Mouse (Mus musculus) embryonic facial prominence, embryonic 11.5 days (tissue): ENCODE results near the gene Tyw1. TPM values are rescaled to one million over a fixed set of nuclear protein-coding genes. Genes with fewer than 3 reads are reported as not detected.
A peak's percentile ranks its signal among the peaks of the same experiment; 100 is the strongest.

Source experiments
- ATAC-seq: fragments of 200-750 bp; cut with Nextera tagmentation; replicated peaks from 2 replicates; pipeline ENCODE4 v1.8.0; 2017; ENCODE audit warnings: low read depth; ENCODE audit not compliant: insufficient number of reproducible peaks, low FRiP score, low TSS enrichment
- DNase-seq: peaks from one replicate; pipeline ENCODE4 v3.0.0-alpha.2; 2015; ENCODE audit warnings: low spot score
- H3K27ac ChIP-seq: fragments of 300-500 bp; sonication (generic); replicated peaks from 2 replicates; pipeline ENCODE4 v1.5.1; 2014; ENCODE audit warnings: mild to moderate bottlenecking, low read depth, low read length, control low read depth
- H3K27me3 ChIP-seq: fragments of 300-500 bp; sonication (generic); 2 replicates; pipeline ENCODE4 v1.6.1; 2014; ENCODE audit warnings: mild to moderate bottlenecking, low read length, moderate library complexity, mixed read lengths; ENCODE audit not compliant: control insufficient read depth, insufficient read depth
- H3K36me3 ChIP-seq: fragments of 300-500 bp; sonication (generic); replicated peaks from 2 replicates; pipeline ENCODE4 v1.6.1; 2014; ENCODE audit warnings: low read depth, mild to moderate bottlenecking, low read length, moderate library complexity, mixed read lengths; ENCODE audit not compliant: control insufficient read depth, insufficient read depth
- H3K4me1 ChIP-seq: fragments of 300-500 bp; sonication (generic); 2 replicates; pipeline ENCODE4 v1.6.1; 2014; ENCODE audit warnings: low read length, mixed read lengths; ENCODE audit not compliant: control insufficient read depth, insufficient read depth
- H3K4me2 ChIP-seq: fragments of 300-500 bp; sonication (generic); 2 replicates; pipeline ENCODE4 v1.6.1; 2014; ENCODE audit warnings: low read depth, mild to moderate bottlenecking, control low read depth, low read length, moderate library complexity
- H3K4me3 ChIP-seq: fragments of 300-500 bp; sonication (generic); 2 replicates; pipeline ENCODE4 v1.5.1; 2014; ENCODE audit warnings: low read depth, low read length, control low read depth
- H3K9ac ChIP-seq: fragments of 300-500 bp; sonication (generic); replicated peaks from 2 replicates; pipeline ENCODE4 v1.6.1; 2014; ENCODE audit warnings: mild to moderate bottlenecking, control low read depth, low read length
- H3K9me3 ChIP-seq: fragments of 300-500 bp; sonication (generic); replicated peaks from 2 replicates; pipeline ENCODE4 v1.6.1; 2016; ENCODE audit warnings: mild to moderate bottlenecking, low read length, inconsistent platforms, mixed read lengths; ENCODE audit not compliant: control insufficient read depth
- WGBS: fragments of 180-500 bp; shearing (Covaris S2); extraction: QIAGEN DNeasy Blood & Tissue Kit; methylation state at CpG from one replicate; pipeline ENCODE4 v1.1.7; 2014; 5-methylcytosine and 5-hydroxymethylcytosine counted together
- polyA plus RNA-seq: library from polyadenylated mRNA; unstranded; fragments of >200 nt; fragmentation: Nextera tagmentation; extraction: Ambion mirVana; gene quantifications from 2 replicates; pipeline ENCODE4 v1.2.1, GENCODE M21; 2014

The Tyw1 gene
- polyA plus RNA-seq, 1 experiment from 2014 or later, result 27.8 TPM

GRCm38 (mm10) chr5:130267316-130267715 lies 11.9 kb downstream of the Tyw1 start:
- Histone ChIP-seq H3K4me2 (no peak overlapping the region), H3K9ac (no peak overlapping the region), H3K27ac (no peak overlapping the region), H3K9me3 (no peaks in the 10 kb centered on the region), H3K4me1 (no peaks in the 10 kb centered on the region), H3K36me3 (peaks cover 11% of the 10 kb centered on the region), H3K27me3 (no peaks in the 10 kb centered on the region), H3K4me3 (no peak overlapping the region)
- ATAC-seq, result no peak
- peak; percentile 41 for DNase-seq
- 86% methylated on average over 1 of the region's 1 CpGs for WGBS

GRCm38 (mm10) chr5:130268976-130269375 lies 13.6 kb downstream of the Tyw1 start:
- Histone ChIP-seq H3K9ac (no peak overlapping the region), H3K4me1 (no peaks in the 10 kb centered on the region), H3K27ac (no peak overlapping the region), H3K9me3 (no peaks in the 10 kb centered on the region), H3K27me3 (no peaks in the 10 kb centered on the region), H3K4me3 (no peak overlapping the region), H3K4me2 (no peak overlapping the region), H3K36me3 (peaks cover 11% of the 10 kb centered on the region)
- no peak for ATAC-seq
- DNase-seq, result no peak
- 84% methylated on average over 11 of the region's 11 CpGs for WGBS

- ATAC-seq, result no peak
- H3K27me3 ChIP-seq, result no peaks in the 10 kb centered on the region
- H3K4me2 ChIP-seq, result no peak overlapping the region
- no peaks in the 10 kb centered on the region for H3K4me1 ChIP-seq
- peaks cover 6% of the 10 kb centered on the region for H3K36me3 ChIP-seq
- H3K9me3 ChIP-seq, result no peaks in the 10 kb centered on the region
- no peak overlapping the region for H3K27ac ChIP-seq
- DNase-seq, result no peak
- 96% methylated on average over 1 of the region's 1 CpGs for WGBS
- no peak overlapping the region for H3K4me3 ChIP-seq
- no peak overlapping the region for H3K9ac ChIP-seq
Measured at GRCm38 (mm10) chr5:130272344-130272743, 16.9 kb downstream of the Tyw1 start.

- 92% methylated on average over 6 of the region's 6 CpGs for WGBS
- DNase-seq (no peak), ATAC-seq (no peak)
- Histone ChIP-seq H3K4me1 (no peaks in the 10 kb centered on the region), H3K9ac (no peak overlapping the region), H3K27me3 (no peaks in the 10 kb centered on the region), H3K36me3 (no peaks in the 10 kb centered on the region; the same call in 1 of the 2 replicates), H3K27ac (no peak overlapping the region), H3K9me3 (no peaks in the 10 kb centered on the region), H3K4me2 (no peak overlapping the region), H3K4me3 (no peak overlapping the region)
Measured at GRCm38 (mm10) chr5:130273046-130273445, 17.6 kb downstream of the Tyw1 start.

GRCm38 (mm10) chr5:130275509-130275908 lies 20.1 kb downstream of the Tyw1 start:
- H3K27ac ChIP-seq, result no peak overlapping the region
- H3K4me2 ChIP-seq, result no peak overlapping the region
- no peak overlapping the region for H3K4me3 ChIP-seq
- ATAC-seq (no peak), DNase-seq (peak; percentile 51)
- no peaks in the 10 kb centered on the region for H3K4me1 ChIP-seq
- H3K9ac ChIP-seq, result no peak overlapping the region
- no peaks in the 10 kb centered on the region for H3K9me3 ChIP-seq
- peaks cover 4% of the 10 kb centered on the region for H3K36me3 ChIP-seq
- WGBS, result 59% methylated on average over 4 of the region's 4 CpGs
- H3K27me3 ChIP-seq, result no peaks in the 10 kb centered on the region

- Histone ChIP-seq H3K27ac (no peak overlapping the region), H3K9me3 (no peaks in the 10 kb centered on the region), H3K9ac (no peak overlapping the region), H3K27me3 (no peaks in the 10 kb centered on the region), H3K4me3 (no peak overlapping the region), H3K36me3 (peaks cover 7% of the 10 kb centered on the region), H3K4me2 (no peak overlapping the region), H3K4me1 (no peaks in the 10 kb centered on the region)
- WGBS, result 84% methylated on average over 7 of the region's 7 CpGs
- DNase-seq, result no peak
- no peak for ATAC-seq
Measured at GRCm38 (mm10) chr5:130278011-130278472, 22.6 kb downstream of the Tyw1 start.

GRCm38 (mm10) chr5:130283079-130283732 lies 27.8 kb downstream of the Tyw1 start:
- WGBS, result 94% methylated on average over 9 of the region's 9 CpGs
- Histone ChIP-seq H3K36me3 (peaks cover 7% of the 10 kb centered on the region), H3K9me3 (no peaks in the 10 kb centered on the region), H3K4me2 (no peak overlapping the region), H3K4me3 (no peak overlapping the region), H3K27ac (no peak overlapping the region), H3K9ac (no peak overlapping the region), H3K4me1 (no peaks in the 10 kb centered on the region), H3K27me3 (no peaks in the 10 kb centered on the region)
- DNase-seq, result no peak
- ATAC-seq, result no peak

- H3K36me3 ChIP-seq, result peaks cover 3% of the 10 kb centered on the region
- WGBS, result 89% methylated on average over 7 of the region's 7 CpGs
- no peak overlapping the region for H3K9ac ChIP-seq
Measured at GRCm38 (mm10) chr5:130288106-130288505, 32.7 kb downstream of the Tyw1 start.

More at GRCm38 (mm10) chr5:130288106-130288505, 32.7 kb downstream of the Tyw1 start:
- DNase-seq (no peak), ATAC-seq (no peak)
- H3K4me3 ChIP-seq, result no peak overlapping the region
- H3K9me3 ChIP-seq, result no peaks in the 10 kb centered on the region
- no peak overlapping the region for H3K4me2 ChIP-seq
- no peaks in the 10 kb centered on the region for H3K27me3 ChIP-seq
- no peak overlapping the region for H3K27ac ChIP-seq
- no peaks in the 10 kb centered on the region for H3K4me1 ChIP-seq
